Mouse (Mus musculus) embryo, embryonic 11.5 days (tissue): ENCODE measurements around the gene Nipal1.

Experiments used
- DNase-seq: peaks from one replicate; pipeline ENCODE4 v3.0.0-alpha.2; 2012; ENCODE audit warnings: low read depth, low spot score

Nipal1 gene

DNA sequence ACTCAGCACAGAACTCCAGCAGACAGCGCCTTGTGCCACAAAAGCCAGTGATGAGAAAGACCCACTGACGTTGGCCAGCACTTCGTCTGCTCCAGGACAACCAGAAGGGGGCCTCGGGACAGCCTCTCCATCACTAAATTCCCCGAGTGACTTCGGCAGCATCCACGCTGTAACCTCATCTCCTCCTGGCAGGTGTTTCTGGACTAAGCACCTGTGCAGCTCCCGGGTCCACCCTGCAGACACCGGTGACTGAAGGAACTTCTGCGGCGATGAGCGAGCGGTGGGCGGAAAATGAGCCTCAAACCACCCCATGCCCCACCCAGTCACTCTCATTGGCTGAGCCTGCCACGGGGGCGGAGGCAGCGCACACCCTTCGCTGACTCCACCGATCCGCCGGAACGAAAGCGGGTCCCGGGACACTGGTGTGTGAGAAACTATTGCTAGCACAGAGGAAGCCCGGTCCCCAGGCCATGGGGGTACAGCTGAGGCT lies at the start of gene Nipal1:
Gene Nipal1, plus strand, starts transcription at position 378 of the 490 bp plus-strand sequence.
- peak; percentile 40 for DNase-seq

- DNase-seq: peak; percentile 40
Measured at GRCm38 (mm10) chr5:72601006-72601405, 46.6 kb upstream of the Nipal1 start.

DNA sequence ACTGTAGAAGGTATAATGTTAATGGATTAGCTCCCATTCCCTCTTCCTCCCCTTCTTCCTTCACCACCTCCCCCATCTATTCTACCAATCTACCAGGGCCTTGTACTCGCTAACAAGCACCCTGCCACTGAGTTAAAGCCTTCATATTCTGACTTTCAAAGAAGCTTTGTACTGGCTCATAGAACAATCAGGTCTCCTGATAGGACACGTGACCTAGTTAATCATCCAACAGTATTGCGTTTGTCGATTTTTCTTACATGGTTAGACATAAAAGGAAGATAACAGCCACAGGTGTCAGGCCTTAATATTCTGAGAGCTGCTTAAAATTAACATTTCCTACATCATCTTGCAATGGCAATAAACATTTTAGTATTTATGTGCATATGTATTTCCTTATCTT lies 44.5 kb upstream of the Nipal1 start:
- DNase-seq: no peak

DNA sequence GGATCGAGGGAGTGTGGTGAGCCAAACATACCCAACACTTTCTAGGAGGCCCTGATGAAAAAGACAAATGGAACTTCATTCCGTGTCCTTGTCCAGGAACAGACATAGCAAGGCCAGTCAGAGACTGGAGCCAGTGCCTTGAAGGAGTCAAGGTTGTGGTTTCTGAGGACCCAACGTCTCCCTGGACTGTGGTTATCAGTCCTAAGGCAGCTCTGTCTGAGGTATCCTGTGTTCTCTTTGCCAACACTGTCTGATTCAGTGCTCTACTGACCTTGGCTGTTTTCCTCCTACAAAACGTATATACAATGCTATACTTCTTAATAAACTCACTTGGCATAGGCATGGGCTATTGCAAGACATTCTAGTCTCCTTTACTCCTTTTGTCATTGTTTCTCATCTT lies 30.2 kb upstream of the Nipal1 start:
- no peak for DNase-seq

DNA sequence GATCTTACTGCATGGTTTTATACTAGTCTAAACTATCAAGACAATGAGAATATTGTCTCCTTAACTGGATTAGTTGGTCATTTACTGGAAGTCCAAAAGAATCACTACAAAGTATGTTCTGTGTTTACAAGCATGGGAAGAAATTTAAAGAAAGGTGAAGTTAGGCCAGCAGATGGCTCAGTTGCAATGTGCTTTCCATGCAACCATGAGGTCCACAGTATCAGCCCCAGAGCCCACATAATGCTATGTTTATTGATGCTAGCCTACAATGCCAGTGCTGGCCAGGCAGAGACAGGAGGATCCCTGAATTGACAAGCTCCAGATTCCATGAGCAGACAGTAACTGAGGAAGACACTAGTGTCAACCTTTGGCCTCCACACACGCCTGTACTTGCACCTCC lies 26.6 kb upstream of the Nipal1 start:
- no peak for DNase-seq

- DNase-seq: no peak
Measured at GRCm38 (mm10) chr5:72630026-72630425, 17.6 kb upstream of the Nipal1 start.

- DNase-seq: no peak
Measured at GRCm38 (mm10) chr5:72634791-72635271, 12.8 kb upstream of the Nipal1 start.

GRCm38 (mm10) chr5:72636122-72636521 lies 11.5 kb upstream of the Nipal1 start:
- DNase-seq: no peak

- no peak for DNase-seq
Measured at GRCm38 (mm10) chr5:72636576-72636975, 11.0 kb upstream of the Nipal1 start.

DNA sequence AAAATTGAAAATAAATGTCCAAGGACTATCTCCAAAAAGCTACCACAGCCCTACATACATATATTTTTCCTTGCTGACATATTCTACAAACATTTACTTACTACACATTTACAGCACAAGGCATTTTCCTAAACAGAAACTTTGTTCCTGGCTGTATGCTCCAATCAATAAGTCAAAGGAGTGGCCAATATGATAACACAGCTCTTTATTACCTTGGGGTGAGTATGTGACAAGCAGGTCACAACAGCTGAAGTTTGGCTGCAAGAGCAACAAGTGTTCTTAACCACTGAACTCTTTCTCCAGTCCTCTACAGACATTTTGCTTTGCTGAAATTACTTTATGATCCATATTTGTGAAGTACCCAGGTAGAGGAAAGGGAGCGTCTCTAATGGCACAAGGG lies 7.5 kb upstream of the Nipal1 start:
- DNase-seq: no peak

DNA sequence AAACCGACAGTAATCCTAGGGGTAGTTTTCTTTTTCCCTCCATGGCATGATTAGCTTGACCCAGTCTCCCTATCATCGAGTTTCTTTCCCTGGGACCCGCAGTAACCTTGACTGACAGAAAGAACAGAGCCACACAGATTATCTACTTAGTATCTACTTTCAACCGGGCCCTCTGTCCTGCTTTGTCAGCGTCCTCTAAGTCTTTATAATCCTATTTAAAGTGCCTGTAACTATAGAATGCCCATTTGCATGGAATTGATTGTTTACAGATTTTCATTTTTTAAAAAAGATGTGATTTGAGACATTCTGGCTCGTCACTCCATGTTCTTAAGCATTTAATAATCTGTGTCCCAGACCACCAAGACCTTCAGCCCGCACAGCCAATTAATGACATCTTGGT lies 3.9 kb upstream of the Nipal1 start:
- DNase-seq: no peak

GRCm38 (mm10) chr5:72644175-72644574 lies 3.4 kb upstream of the Nipal1 start, which contains the start of gene Cnga1:
Gene Cnga1 (minus strand): TSS chr5:72644275.
- no peak for DNase-seq

DNA sequence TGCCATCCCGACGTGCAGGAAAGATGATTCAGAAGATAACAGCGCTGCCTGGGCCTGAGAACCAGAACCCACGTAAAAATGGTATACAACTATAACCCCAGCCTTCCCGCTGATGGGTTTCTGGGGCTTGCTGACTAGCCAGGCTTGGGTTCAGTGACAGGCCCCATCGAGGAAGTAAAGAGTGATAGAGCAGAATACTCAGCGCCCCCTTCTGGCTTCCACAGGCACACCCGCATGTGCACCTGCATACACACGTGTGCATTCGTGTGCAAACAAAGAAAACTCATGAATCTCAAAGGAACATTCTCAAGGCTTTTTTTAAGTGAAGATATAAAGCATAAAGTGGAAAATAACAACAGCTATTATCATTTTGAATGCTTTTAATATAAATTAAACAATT lies 1.5 kb upstream of the Nipal1 start:
- DNase-seq: no peak

DNA sequence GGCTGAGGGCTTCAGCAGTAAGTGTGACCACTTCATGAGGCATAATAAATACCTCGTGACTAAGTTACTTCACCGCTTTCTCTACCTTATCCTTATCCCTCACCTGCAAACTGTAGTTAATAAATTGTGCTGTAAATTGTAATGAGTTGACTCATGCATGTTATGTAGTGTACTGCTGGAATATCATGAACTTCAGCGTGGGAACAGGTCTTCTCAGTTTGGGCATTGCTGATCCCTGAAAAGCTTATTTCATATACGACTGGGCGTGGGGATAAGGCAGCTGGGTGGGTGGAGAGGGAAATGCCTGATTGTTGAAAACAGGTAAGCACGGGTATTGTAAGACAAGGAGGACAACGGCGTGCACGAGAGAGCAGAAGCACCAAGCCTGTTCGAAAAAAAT lies 599 bp upstream of the Nipal1 start:
- DNase-seq: no peak

- DNase-seq: no peak
Measured at GRCm38 (mm10) chr5:72647958-72648595, 482 bp downstream of the Nipal1 start.

DNA sequence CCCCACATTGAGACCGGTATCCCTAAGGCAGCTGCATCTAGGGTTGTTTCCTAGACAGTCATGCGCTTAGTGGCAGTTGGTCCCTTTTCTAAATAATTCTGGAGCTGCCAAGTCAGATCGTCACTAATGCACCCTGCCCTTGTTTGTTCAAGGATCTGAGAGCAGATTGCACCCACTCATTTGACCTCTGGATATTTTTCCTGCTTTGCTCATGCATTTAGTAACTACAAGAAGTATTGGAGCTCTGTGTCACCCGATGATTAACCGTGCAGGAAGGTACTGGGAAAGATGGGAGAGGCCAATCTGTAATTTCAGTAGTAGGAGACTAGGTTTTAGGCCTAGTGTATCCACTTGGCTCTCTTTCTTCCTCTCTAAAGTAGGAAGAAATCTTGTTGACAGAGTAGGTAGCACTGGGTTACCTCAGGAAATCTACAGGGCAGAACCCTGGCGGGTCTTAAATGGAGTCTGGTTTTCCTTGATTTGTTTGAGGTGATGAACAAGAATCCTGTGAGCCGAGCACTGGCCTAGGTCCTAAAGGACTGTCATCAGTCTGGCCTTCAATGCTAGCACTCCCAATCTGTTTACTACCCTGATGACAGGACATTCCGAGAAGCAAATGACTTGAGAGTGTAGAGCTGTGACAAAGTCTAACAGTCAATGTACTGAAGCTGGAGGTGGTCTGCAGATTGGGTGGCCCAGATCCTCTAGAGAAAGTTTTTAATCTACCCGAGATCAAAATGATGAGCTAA lies 1.6 kb downstream of the Nipal1 start:
- DNase-seq: no peak

DNA sequence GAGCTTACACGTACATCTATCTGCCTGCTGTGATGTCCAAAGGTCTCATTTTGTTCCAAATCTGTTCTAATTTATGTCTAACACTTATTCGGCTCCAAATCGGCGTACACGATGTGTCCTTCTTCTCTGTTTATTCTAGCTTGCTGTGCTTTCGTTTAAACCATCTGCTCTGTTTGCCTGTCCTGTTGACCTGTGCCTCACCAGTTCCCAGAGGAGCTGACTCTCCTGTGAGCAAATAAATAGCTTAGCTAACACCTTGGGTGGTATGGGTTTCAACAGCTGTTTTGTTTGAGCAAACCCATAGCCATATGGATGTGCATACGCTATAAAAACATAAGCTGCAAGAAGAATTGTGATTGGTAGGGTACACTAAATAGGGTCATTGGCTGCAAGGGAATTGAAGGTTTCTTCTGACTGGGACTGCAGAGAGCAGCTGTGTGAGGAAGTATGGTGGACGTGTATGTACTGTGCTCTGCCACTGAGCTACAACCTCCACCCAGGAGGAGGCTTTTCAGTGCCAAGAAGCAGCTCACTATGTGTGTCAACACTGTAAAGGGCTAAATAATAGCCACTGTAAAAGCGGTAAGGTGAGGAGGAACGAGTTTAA lies 5.6 kb downstream of the Nipal1 start:
- DNase-seq: no peak

GRCm38 (mm10) chr5:72656270-72656791 lies 8.7 kb downstream of the Nipal1 start:
- DNase-seq: no peak

DNA sequence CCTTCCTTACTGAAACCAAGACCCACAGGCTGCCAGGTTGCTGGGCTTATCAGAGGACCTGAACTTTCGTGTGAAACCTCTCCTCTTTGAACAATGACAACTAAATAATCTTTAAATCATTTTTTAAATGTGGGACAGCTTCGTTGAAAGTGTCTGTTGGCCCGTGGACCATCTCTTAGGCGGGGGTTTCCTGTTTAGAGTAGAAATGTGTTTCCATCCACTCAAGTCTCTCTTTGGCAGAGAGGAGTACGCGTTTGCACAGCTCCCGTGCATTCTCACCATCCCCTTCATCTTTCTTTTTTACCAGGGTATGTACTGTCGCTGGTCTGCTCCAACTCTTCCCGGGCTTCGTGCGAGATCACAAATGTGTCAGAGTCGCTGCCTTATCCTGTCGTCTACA lies 10.8 kb downstream of the Nipal1 start:
- no peak for DNase-seq

DNA sequence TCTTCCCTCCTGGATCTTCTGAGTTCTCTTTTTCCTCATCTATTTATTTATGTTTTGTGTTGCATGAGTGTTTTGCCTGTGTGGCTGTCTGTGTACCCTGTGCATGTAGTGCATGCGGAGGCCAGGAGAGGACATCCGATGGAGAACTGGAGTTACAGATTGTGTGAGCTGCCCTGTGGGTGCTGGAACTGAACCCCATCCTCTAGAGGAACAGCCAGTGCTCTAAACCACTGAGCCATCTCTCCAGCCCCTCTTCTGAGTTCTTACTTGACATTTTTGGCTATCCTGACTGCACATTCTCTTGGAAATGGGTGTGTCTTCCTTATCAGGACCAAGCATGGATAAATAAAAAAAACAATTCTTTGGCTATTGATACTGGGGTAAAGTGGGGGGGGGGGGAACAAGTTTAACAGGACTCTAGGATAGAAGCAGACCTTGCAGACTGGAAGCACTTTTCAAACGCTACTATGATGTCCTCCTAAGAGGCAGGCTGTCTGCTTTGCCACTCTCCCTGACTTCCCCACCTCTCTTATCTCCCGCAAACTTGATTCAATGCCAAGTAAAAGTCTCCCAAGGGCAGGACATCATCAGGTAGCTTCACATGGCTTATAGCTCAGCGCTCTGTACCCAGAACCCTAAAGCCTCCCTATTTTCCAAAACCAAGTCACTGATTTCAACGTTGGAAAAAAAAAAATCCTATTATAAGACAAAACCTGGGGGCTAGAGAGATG lies 13.6 kb downstream of the Nipal1 start:
- DNase-seq: no peak

DNA sequence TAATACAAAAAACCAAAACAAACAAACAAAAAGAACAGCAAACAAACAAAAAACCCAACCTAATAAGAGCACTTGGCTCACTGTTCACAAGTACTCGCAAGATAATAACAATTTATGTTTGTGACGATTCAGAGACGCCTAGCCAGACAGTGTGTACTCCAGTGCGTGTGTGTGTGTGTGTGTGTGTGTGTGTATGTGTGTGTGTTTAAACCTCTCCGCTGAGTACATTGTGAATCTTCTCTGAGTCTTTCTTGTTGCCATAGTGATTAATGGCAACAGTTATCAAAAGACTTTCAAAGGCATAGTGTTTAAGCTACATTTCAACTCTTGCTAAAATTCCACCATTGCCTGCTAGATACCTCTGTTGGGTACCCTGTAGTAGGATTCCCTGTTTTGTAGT lies 16.5 kb downstream of the Nipal1 start:
- no peak for DNase-seq

DNA sequence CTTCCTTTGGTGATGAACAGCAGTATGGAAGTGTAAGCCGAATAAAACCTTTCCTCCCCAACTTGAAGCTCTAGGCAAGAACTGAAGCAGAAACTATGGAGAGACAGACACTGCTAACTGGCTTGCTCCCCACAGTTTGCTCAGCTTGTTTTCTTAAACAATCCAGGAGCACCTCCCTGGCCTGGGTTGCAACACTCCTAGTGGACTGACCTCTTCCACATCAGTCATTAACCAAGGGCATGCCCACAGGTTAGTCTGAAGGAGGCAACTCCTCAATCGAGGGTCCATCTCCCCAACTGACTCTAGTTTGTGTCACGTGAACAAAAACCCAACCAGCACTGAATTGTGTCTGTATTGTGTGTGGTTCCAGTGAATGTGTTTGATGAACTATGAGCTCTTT lies 17.3 kb downstream of the Nipal1 start:
- no peak for DNase-seq
